Mouse (Mus musculus) NIH3T3 (cell line): ENCODE results near the gene Rtf2.

ENCODE experiments used
- DNase-seq: peaks from one replicate; pipeline ENCODE4 v3.0.0-alpha.2; 2012; ENCODE audit warnings: low read depth

Gene Rtf2

DNA sequence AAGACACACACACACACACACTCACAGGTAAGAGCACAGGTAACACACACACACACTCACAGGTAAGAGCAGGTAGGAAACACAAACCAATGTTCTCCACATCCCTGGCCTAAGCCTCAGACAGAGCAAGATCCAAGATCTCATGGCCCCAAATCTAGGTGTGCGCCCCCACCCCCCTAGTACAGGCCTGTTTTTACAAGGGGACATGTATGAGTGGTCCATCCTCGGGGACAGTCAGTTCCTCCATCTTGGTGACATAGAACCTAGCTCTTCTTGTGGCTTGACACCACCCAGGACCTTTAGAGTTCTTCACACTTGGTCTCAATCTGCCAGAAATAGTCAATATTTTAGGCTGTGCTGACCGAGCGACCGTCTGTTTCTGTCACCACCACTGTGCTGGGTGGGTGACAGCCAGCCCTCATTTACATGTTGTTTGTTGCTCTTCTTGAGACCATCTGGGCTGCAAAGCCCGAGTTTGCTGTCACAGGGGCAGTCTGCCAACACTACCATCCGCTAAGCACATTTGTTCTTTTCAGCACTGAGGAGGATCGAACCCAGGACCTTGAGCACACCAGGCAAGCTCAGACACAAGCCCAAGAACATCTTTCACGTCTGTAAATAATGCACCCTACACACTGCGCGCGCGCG lies 43.5 kb downstream of the Rtf2 start:
- no peak for DNase-seq

GRCm38 (mm10) chr2:172484696-172485370 lies 44.5 kb downstream of the Rtf2 start:
- DNase-seq = no peak

DNA sequence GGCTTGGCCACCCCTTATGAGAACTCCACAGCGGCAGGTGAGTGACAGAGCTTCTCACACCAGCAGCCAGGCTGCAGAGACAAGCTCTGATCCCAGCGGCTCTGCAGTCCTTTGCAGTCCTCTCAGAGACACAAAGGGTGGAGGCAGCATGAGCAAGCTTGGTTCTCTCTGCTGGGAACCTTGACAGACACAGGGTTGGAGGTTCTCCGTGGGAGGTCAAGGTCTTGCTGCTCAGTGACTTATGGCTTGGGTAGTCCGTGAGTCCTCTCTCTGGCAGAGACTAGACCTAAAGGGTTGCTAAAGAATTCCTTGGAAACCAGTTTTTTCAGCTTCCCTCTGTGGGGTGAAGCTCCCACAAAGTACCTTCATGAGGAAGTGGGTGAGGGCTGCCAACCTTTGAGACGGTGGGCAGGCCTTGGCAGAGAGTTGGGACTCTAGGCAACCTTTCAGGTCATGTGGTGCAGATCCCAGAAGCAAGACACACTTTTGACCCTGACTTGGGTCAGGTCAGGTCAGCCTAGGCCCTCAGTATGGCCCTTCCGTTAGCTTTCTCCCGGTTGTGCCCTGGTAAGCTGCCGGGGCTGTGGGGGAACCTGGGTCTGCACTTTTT lies 56.5 kb downstream of the Rtf2 start:
- DNase-seq = no peak

- DNase-seq = peak; percentile 40
Measured at GRCm38 (mm10) chr2:172498823-172499222, 58.5 kb downstream of the Rtf2 start.

DNA sequence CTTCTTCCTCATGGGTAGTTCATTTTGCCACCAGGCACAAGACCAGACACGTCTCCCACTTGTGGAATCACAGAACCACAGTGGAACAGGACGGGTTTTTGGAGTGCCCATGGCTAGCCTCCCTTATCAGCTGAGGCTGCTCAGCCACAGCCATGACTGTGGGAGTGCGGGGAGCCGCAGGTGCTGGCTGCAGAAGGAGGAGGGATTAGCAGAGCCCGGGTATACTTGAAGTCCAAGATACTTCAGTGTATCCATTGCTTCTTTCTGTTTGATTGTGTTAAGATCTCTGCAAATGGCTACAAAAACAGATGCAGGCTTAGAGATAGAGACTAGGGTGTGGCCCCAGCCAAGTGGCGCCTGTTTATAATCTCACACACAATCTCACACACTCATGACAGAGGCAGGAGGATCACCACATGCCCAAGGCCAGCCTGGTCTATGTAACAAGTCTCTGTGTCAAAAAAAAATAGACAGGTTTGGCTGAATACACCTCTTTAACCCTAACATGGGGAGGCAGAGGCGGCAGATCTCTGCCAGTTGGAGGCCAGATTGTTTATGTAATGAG lies 60.5 kb downstream of the Rtf2 start:
- no peak for DNase-seq

GRCm38 (mm10) chr2:172501341-172501740 lies 61.0 kb downstream of the Rtf2 start:
- DNase-seq = peak; percentile 69

DNA sequence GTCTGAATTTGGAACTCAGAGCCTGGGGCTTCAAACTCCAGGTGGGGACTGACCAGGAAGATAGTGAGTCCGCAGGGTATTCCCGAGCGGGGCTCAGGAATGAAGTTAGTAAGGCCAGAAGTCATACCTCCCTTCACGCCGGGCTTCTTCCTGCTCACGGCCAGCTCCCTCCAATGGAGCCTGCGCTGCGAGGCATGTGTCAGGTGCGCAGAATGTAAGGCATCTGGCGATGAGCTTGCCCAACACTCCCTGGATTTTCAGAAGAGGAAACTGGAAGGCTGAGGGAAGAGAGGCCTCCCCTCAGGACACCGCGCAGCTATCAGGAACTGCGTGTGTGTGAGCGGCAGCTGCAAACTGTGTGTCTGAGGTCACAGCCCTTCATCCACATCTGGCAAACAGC lies 61.8 kb downstream of the Rtf2 start:
- DNase-seq = no peak

- no peak for DNase-seq
Measured at GRCm38 (mm10) chr2:172506121-172506520, 65.8 kb downstream of the Rtf2 start.

- DNase-seq = no peak
Measured at GRCm38 (mm10) chr2:172510056-172510712, 69.8 kb downstream of the Rtf2 start.

GRCm38 (mm10) chr2:172510899-172511298 lies 70.5 kb downstream of the Rtf2 start:
- no peak for DNase-seq

- DNase-seq = no peak
Measured at GRCm38 (mm10) chr2:172516407-172516992, 76.1 kb downstream of the Rtf2 start.
